Mouse (Mus musculus) mouse trophoblast stem cell (cell line): ENCODE results near the gene Triobp.

Source experiments
- in situ Hi-C, 2 experiments: fragments of 300-500 bp; cut with MseI, MboI; formaldehyde crosslinking; loops; 2 replicates in 1 of 2; 3 replicates in 1 of 2; pipeline ENCODE4 v1.15.1; 2025

The Triobp gene

GRCm38 (mm10) chr15:78926021-78926919 is 21.3 kb upstream of the Triobp start, which contains the start of gene Lgals1:
TSS of gene Lgals1 (plus strand) at chr15:78926725.
- in situ Hi-C loops = no loop called here

GRCm38 (mm10) chr15:78927021-78927787 is 20.3 kb upstream of the Triobp start:
- in situ Hi-C loops = no loop called here

GRCm38 (mm10) chr15:78927788-78928457 is 19.6 kb upstream of the Triobp start:
- in situ Hi-C loops = no loop called here

GRCm38 (mm10) chr15:78928539-78928938 is 19.0 kb upstream of the Triobp start:
- in situ Hi-C loops = no loop called here

GRCm38 (mm10) chr15:78930192-78930706 is 17.3 kb upstream of the Triobp start:
- in situ Hi-C loops = no loop called here

- in situ Hi-C loops = no loop called here
Observed at GRCm38 (mm10) chr15:78930801-78931426, 16.6 kb upstream of the Triobp start.

GRCm38 (mm10) chr15:78931577-78931976 is 15.9 kb upstream of the Triobp start:
- in situ Hi-C loops = no loop called here

- in situ Hi-C loops = no loop called here
Observed at GRCm38 (mm10) chr15:78934784-78935320, 12.7 kb upstream of the Triobp start, which contains the start of gene Nol12. TSS of gene Nol12 (plus strand) at chr15:78934933.

- in situ Hi-C loops = no loop called here
Observed at GRCm38 (mm10) chr15:78936403-78936802, 11.1 kb upstream of the Triobp start.

GRCm38 (mm10) chr15:78937311-78937710 is 10.2 kb upstream of the Triobp start:
- in situ Hi-C loops = no loop called here

GRCm38 (mm10) chr15:78937963-78938362 is 9.6 kb upstream of the Triobp start:
- in situ Hi-C loops = no loop called here

- in situ Hi-C loops = no loop called here
Observed at GRCm38 (mm10) chr15:78940325-78940724, 7.2 kb upstream of the Triobp start.

GRCm38 (mm10) chr15:78942663-78943062 is 4.9 kb upstream of the Triobp start:
- in situ Hi-C loops = no loop called here

GRCm38 (mm10) chr15:78946232-78946631 is 1.3 kb upstream of the Triobp start:
- in situ Hi-C loops = no loop called here

- in situ Hi-C loops = no loop called here
Observed at GRCm38 (mm10) chr15:78948152-78948725, 715 bp downstream of the Triobp start.

- in situ Hi-C loops = no loop called here
Observed at GRCm38 (mm10) chr15:78948883-78949282, 1.4 kb downstream of the Triobp start.

- in situ Hi-C loops = no loop called here
Observed at GRCm38 (mm10) chr15:78955663-78956062, 8.1 kb downstream of the Triobp start.

GRCm38 (mm10) chr15:78956351-78956750 is 8.8 kb downstream of the Triobp start:
- in situ Hi-C loops = no loop called here

GRCm38 (mm10) chr15:78957021-78957420 is 9.5 kb downstream of the Triobp start:
- in situ Hi-C loops = no loop called here

- in situ Hi-C loops = no loop called here
Observed at GRCm38 (mm10) chr15:78959537-78959936, 12.0 kb downstream of the Triobp start.

- in situ Hi-C loops = no loop called here
Observed at GRCm38 (mm10) chr15:78960088-78960487, 12.6 kb downstream of the Triobp start.
